Mouse (Mus musculus) embryonic facial prominence, embryonic 14.5 days (tissue): ENCODE measurements around the gene Ivd. TPM values are rescaled to one million over a fixed set of nuclear protein-coding genes. Genes with fewer than 3 reads are reported as not detected.

Experiments used
- ATAC-seq: fragments of 200-750 bp; cut with Nextera tagmentation; 2 replicates; pipeline ENCODE4 v1.8.0; 2017; ENCODE audit warnings: low read depth, moderate number of reproducible peaks, moderate TSS enrichment
- DNase-seq: peaks from one replicate; pipeline ENCODE4 v3.0.0-alpha.2; 2015; ENCODE audit warnings: low spot score
- H3K27ac ChIP-seq: fragments of 300-500 bp; sonication (generic); replicated peaks from 2 replicates; pipeline ENCODE4 v1.5.1; 2014; ENCODE audit warnings: low read depth, mild to moderate bottlenecking, low read length, moderate library complexity
- H3K27me3 ChIP-seq: fragments of 300-500 bp; sonication (generic); replicated peaks from 2 replicates; pipeline ENCODE4 v1.6.1; 2014; ENCODE audit warnings: low read length; ENCODE audit not compliant: control insufficient read depth, insufficient read depth
- H3K36me3 ChIP-seq: fragments of 300-500 bp; sonication (generic); 2 replicates; pipeline ENCODE4 v1.6.1; 2014; ENCODE audit warnings: low read length, mixed read lengths; ENCODE audit not compliant: control insufficient read depth, insufficient read depth
- H3K4me1 ChIP-seq: fragments of 300-500 bp; sonication (generic); 2 replicates; pipeline ENCODE4 v1.6.1; 2014; ENCODE audit warnings: antibody characterized with exemption, low read length; ENCODE audit not compliant: control insufficient read depth, insufficient read depth
- H3K4me2 ChIP-seq: fragments of 300-500 bp; sonication (generic); 2 replicates; pipeline ENCODE4 v1.6.1; 2014; ENCODE audit warnings: low read depth, mild to moderate bottlenecking, low read length, moderate library complexity, mixed read lengths
- H3K4me3 ChIP-seq: fragments of 300-500 bp; sonication (generic); 2 replicates; pipeline ENCODE4 v1.5.1; 2014; ENCODE audit warnings: low read depth, mild to moderate bottlenecking, low read length
- H3K9ac ChIP-seq: fragments of 300-500 bp; sonication (generic); 2 replicates; pipeline ENCODE4 v1.6.1; 2014; ENCODE audit warnings: low read depth, mild to moderate bottlenecking, low read length, moderate library complexity, mixed read lengths
- H3K9me3 ChIP-seq: fragments of 300-500 bp; sonication (generic); 2 replicates; pipeline ENCODE4 v1.6.1; 2016; ENCODE audit warnings: low read length; ENCODE audit not compliant: control insufficient read depth
- WGBS: fragments of 180-500 bp; shearing (Covaris S2); extraction: QIAGEN DNeasy Blood & Tissue Kit; methylation state at CpG from one replicate; pipeline ENCODE4 v1.1.7; 2014; 5-methylcytosine and 5-hydroxymethylcytosine counted together
- polyA plus RNA-seq: library from polyadenylated mRNA; unstranded; fragments of >200 nt; fragmentation: Nextera tagmentation; extraction: Ambion mirVana; gene quantifications from 2 replicates; pipeline ENCODE4 v1.2.1, GENCODE M21; 2014

Ivd gene
- polyA plus RNA-seq, 1 experiment from 2014 or later: 50.7 TPM

GRCm38 (mm10) chr2:118873018-118873417, 11.3 kb downstream of the Ivd start:
- peaks cover 70% of the 10 kb centered on the region for H3K36me3 ChIP-seq
- no peak overlapping the region for H3K4me2 ChIP-seq
- H3K27me3 ChIP-seq: no peaks in the 10 kb centered on the region
- no peaks in the 10 kb centered on the region for H3K4me1 ChIP-seq
- no peaks in the 10 kb centered on the region for H3K9me3 ChIP-seq
- no peak overlapping the region for H3K9ac ChIP-seq
- 93% methylated on average over 5 of the region's 5 CpGs for WGBS
- ATAC-seq: no peak
- H3K27ac ChIP-seq: no peak overlapping the region
- DNase-seq: no peak
- H3K4me3 ChIP-seq: no peak overlapping the region

GRCm38 (mm10) chr2:118873890-118874430, 12.2 kb downstream of the Ivd start:
- WGBS: 82% methylated on average over 6 of the region's 6 CpGs
- Histone ChIP-seq H3K36me3 (peaks cover 74% of the 10 kb centered on the region), H3K27me3 (no peaks in the 10 kb centered on the region), H3K9me3 (no peaks in the 10 kb centered on the region), H3K4me2 (no peak overlapping the region), H3K9ac (no peak overlapping the region), H3K27ac (no peak overlapping the region), H3K4me3 (no peak overlapping the region), H3K4me1 (no peaks in the 10 kb centered on the region)
- peak; percentile 41; the same call in 1 of the 2 replicates for ATAC-seq
- peak; percentile 48 for DNase-seq

- Histone ChIP-seq H3K9ac (no peak overlapping the region), H3K4me3 (no peak overlapping the region), H3K4me1 (no peaks in the 10 kb centered on the region), H3K27ac (no peak overlapping the region), H3K36me3 (peaks cover 66% of the 10 kb centered on the region), H3K4me2 (no peak overlapping the region), H3K27me3 (no peaks in the 10 kb centered on the region), H3K9me3 (no peaks in the 10 kb centered on the region)
- DNase-seq: no peak
- 0 out of 2 replicates have a peak, but pooled peaks have one; percentile 5 for ATAC-seq
- 91% methylated on average over 8 of the region's 8 CpGs for WGBS
These were observed 13.6 kb downstream of the Ivd start for GRCm38 (mm10) chr2:118875316-118875715.

GRCm38 (mm10) chr2:118876453-118876852, 14.7 kb downstream of the Ivd start:
- no peaks in the 10 kb centered on the region for H3K9me3 ChIP-seq
- H3K4me3 ChIP-seq: no peak overlapping the region
- H3K27me3 ChIP-seq: no peaks in the 10 kb centered on the region
- H3K4me1 ChIP-seq: no peaks in the 10 kb centered on the region
- DNase-seq (no peak), ATAC-seq (no peak)
- 92% methylated on average over 9 of the region's 9 CpGs for WGBS
- H3K9ac ChIP-seq: no peak overlapping the region
- H3K27ac ChIP-seq: no peak overlapping the region
- no peak overlapping the region for H3K4me2 ChIP-seq
- H3K36me3 ChIP-seq: peaks cover 64% of the 10 kb centered on the region

GRCm38 (mm10) chr2:118881019-118881418, 19.3 kb downstream of the Ivd start:
- Histone ChIP-seq H3K27me3 (peaks cover 14% of the 10 kb centered on the region), H3K9ac (no peak overlapping the region), H3K36me3 (peaks cover 33% of the 10 kb centered on the region), H3K4me2 (no peak overlapping the region), H3K27ac (no peak overlapping the region), H3K4me3 (no peak overlapping the region), H3K4me1 (peaks cover 5% of the 10 kb centered on the region; the same call in 1 of the 2 replicates), H3K9me3 (no peaks in the 10 kb centered on the region)
- no peak for DNase-seq
- no peak for ATAC-seq
- 86% methylated on average over 4 of the region's 4 CpGs for WGBS

GRCm38 (mm10) chr2:118881956-118882355, 20.2 kb downstream of the Ivd start:
- Histone ChIP-seq H3K9me3 (no peaks in the 10 kb centered on the region), H3K4me1 (peaks cover 5% of the 10 kb centered on the region; the same call in 1 of the 2 replicates), H3K9ac (no peak overlapping the region), H3K36me3 (peaks cover 25% of the 10 kb centered on the region), H3K4me3 (no peak overlapping the region), H3K4me2 (no peak overlapping the region), H3K27me3 (peaks cover 19% of the 10 kb centered on the region), H3K27ac (no peak overlapping the region)
- no peak for DNase-seq
- WGBS: 67% methylated on average over 5 of the region's 5 CpGs
- ATAC-seq: no peak

GRCm38 (mm10) chr2:118882840-118883679, 21.3 kb downstream of the Ivd start:
- peak overlapping the region; percentile 59 for H3K9ac ChIP-seq
- H3K27me3 ChIP-seq: peaks cover 27% of the 10 kb centered on the region
- peaks cover 15% of the 10 kb centered on the region for H3K36me3 ChIP-seq
- H3K4me3 ChIP-seq: peak overlapping the region; percentile 40
- H3K9me3 ChIP-seq: no peaks in the 10 kb centered on the region
- peak overlapping the region; percentile 77 for H3K4me2 ChIP-seq
- peak; percentile 81 for ATAC-seq
- no peak overlapping the region for H3K27ac ChIP-seq
- H3K4me1 ChIP-seq: peaks cover 8% of the 10 kb centered on the region; the same call in 1 of the 2 replicates
- DNase-seq: peak; percentile 88
- WGBS: 3% methylated on average over 30 of the region's 32 CpGs

GRCm38 (mm10) chr2:118887440-118887839, 25.7 kb downstream of the Ivd start:
- no peak for DNase-seq
- no peak overlapping the region for H3K27ac ChIP-seq
- H3K27me3 ChIP-seq: peaks cover 27% of the 10 kb centered on the region
- no peak for ATAC-seq
- peaks cover 8% of the 10 kb centered on the region; the same call in 1 of the 2 replicates for H3K4me1 ChIP-seq
- H3K4me2 ChIP-seq: no peak overlapping the region
- H3K9me3 ChIP-seq: no peaks in the 10 kb centered on the region
- H3K9ac ChIP-seq: no peak overlapping the region; the same call in 1 of the 2 replicates
- no peaks in the 10 kb centered on the region for H3K36me3 ChIP-seq
- H3K4me3 ChIP-seq: no peak overlapping the region
- WGBS: 65% methylated on average over 13 of the region's 13 CpGs
